Mouse (Mus musculus) mesoderm, embryonic 11.5 days (tissue): ENCODE results near the gene Tmc6.

Experiments
- DNase-seq: peaks from one replicate; pipeline ENCODE4 v3.0.0-alpha.2; 2012; ENCODE audit warnings: low read depth, low spot score

Tmc6 gene

GRCm38 (mm10) chr11:117781199-117781821 is 688 bp downstream of the Tmc6 start:
- peak; percentile 14 for DNase-seq

DNA sequence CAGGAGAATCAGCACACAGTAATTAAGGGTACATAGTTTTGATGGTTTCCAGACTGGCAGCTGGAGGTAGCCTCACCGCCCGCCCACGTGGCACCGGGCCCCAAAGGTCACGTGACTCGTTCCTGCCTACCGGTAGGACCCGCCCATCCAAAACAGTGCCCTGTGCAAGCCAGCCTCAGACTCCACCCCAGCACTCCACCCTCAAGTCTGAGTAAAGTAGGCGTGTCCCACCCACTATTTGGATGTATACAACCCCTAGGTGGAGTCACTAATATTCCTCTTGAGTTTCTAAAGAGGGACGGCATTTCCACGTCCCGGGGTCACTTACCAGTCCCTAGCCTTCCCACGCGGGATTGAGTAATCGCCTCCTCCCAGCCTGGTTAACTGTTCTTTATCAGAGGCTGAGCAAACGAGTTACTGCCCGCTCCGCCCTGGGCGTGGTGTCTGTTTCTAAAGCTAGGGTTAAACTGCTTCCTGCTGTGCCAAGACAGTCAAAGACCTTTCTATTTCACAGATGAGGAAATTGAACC is 1.4 kb downstream of the Tmc6 start:
- DNase-seq: peak; percentile 81

GRCm38 (mm10) chr11:117780199-117780515 is 1.8 kb downstream of the Tmc6 start:
- no peak for DNase-seq

GRCm38 (mm10) chr11:117779434-117780198 is 2.4 kb downstream of the Tmc6 start:
- DNase-seq: peak; percentile 81

- peak; percentile 28 for DNase-seq
Observed at GRCm38 (mm10) chr11:117778851-117779433, 3.1 kb downstream of the Tmc6 start.

- no peak for DNase-seq
Observed at GRCm38 (mm10) chr11:117778031-117778430, 4.0 kb downstream of the Tmc6 start.

DNA sequence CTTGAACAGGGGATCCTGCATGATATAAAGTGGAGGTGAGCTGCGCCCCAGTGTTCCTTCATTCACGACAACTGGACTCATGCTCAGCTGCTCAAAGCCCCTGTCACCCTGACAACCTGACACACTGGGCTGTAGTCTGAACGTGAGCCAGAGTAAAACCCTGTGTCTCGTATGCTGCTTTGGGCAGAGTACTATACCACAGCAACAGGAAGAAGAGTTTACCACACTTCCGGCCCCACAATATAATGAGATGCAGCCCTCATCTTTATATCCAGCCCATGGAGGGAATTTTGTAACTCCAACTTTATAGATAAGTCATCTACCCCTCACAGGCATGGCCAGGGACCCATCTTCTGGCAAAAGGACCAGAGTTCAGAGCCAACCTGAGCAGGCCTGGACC is 4.9 kb downstream of the Tmc6 start:
- no peak for DNase-seq

GRCm38 (mm10) chr11:117776085-117776792 is 5.8 kb downstream of the Tmc6 start:
- no peak for DNase-seq

DNA sequence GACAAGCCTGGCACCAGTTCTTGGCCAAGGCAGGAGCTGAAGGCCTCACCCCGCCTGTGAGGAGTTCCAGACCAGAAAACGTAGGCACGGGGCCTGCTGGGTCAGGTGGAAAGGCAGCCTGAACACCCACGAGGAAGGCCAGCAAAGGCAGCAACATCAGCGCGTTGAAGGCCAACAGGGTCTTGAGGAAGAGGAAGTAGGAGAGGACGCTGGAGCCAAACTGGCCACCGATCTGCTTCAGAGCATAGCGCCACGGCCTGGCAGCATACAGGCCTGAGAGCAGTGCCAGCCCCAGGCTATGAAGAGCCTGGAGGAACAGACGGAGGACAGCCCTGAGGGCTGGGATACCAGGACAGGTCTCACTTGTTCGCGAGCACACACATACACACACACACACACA is 6.5 kb downstream of the Tmc6 start:
- DNase-seq: no peak

- no peak for DNase-seq
Observed at GRCm38 (mm10) chr11:117774925-117775324, 7.1 kb downstream of the Tmc6 start.

DNA sequence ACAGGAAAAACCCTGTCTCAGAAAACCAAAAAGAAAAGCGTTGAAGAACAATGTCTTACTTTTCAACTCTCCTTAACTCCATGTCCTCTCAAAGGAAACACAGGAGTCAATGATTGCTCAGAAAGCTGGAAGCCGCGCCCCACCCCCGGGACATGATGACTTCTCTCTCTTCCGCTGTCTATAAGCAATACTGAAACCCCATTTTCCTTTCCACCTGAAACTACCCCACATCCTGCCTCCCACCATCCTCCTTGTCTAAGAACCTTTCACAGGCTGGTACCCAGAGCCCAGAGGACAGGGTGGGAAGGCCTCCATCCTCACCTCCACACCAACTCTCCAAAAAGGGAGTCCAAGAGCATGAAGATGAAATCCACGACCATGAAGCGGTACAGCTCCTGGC is 9.6 kb downstream of the Tmc6 start:
- no peak for DNase-seq

DNA sequence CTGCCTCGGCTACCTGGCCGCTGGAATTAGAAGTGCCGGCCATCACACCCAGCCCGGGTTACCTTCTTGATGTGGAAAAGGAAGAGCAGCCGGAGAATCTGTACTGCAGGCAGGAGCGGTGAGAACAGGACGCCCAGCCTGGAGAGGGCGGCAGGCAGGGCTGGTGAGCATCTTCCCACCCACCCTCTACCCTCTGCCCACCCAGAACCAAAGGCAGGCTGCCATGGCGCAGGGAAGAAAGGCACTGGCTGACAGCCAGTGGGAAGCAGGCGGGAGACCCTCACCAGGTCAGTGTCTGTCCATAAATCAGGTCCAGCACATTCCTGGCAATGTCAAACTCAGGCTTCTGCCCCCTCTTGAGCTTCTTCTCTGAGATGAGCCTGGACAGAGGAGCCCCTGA is 11.6 kb downstream of the Tmc6 start:
- DNase-seq: no peak

GRCm38 (mm10) chr11:117769683-117770047 is 12.3 kb downstream of the Tmc6 start:
- DNase-seq: no peak

DNA sequence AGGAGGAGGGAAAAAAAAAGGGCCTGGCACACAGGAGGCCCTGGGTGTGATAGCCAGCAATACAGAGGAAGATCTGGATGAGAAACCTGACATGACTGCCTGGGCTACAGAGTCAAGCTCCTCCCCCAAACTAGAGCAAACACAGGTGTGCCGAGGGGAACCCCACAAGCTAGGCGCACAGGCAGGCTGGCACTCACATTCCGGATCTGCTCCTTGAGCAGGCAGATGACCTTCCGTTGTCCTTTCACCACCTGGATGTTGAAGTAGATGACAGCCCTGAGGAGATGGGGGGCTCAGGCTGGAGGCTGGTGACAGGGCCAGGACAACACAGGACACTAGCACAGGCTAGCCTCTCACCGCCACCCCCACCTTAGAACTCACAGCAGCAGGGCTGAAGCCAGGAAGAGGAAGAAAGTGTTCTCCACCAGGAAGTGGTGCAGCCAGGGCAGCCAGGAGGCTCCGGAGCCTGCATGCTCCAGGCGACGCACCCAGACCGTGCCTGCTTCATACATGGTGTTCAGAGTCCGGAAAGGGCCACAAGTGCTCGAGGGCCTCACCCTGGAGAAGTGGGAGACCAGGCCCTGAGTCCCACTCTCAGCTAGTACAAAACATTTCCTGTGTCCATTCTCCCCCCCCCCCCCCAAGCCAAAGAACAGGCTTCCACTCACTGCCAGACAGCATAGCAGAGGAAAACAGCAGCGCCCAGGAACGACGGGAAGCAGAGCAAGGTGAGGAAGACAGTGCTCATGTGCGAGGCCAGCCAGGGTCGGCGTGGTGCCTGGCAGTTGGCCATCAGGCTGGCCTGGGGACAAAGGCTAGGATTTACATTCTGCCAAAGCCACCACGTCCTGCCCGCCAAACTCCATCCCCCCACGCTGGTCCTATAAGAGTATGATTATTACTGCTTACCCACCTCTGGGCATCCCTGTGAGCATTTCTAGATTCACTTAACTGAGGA is 13.0 kb downstream of the Tmc6 start:
- DNase-seq: no peak

GRCm38 (mm10) chr11:117766275-117766674 is 15.7 kb downstream of the Tmc6 start:
- no peak for DNase-seq

DNA sequence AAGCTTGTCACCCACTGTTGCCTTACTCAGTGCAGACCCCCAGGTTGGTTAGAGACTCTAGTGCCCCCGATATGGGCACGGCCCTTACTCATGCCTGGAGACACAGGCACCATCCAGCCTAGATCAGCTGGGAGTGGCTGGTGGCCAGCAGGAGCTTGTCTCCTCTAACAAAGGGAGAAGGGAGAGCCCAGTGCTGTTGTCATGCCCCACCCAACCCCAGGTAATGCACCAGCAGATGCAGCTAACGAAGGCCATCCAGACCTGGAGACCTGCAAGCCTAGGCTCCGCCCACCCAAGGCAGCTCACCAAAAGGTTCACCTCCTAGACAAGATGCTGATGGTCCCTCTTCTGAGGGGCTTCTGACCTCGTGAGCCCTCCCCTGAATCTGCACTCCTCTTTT is 16.6 kb downstream of the Tmc6 start:
- no peak for DNase-seq

GRCm38 (mm10) chr11:117764319-117764718 is 17.7 kb downstream of the Tmc6 start:
- DNase-seq: no peak

DNA sequence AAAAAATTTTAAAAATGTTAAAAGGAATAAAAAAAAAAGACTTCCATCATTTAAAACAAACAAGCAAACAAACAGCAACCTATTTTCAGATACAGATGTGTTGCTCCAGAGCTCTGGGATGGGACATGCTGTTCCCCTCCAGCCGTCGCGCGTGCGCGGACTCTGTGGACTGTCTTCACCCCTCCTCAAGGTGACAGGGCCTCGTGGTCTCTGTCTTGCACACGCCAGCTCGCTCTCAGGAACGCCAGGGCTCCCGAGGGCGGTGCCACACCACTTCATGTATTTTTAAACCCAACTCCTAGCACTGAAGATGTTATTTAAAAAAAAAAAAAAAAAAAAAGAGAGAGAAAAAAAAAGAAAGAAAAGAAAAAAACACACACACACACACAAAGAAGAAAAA is 19.8 kb downstream of the Tmc6 start:
- DNase-seq: no peak

GRCm38 (mm10) chr11:117761801-117762200 is 20.2 kb downstream of the Tmc6 start:
- DNase-seq: no peak

DNA sequence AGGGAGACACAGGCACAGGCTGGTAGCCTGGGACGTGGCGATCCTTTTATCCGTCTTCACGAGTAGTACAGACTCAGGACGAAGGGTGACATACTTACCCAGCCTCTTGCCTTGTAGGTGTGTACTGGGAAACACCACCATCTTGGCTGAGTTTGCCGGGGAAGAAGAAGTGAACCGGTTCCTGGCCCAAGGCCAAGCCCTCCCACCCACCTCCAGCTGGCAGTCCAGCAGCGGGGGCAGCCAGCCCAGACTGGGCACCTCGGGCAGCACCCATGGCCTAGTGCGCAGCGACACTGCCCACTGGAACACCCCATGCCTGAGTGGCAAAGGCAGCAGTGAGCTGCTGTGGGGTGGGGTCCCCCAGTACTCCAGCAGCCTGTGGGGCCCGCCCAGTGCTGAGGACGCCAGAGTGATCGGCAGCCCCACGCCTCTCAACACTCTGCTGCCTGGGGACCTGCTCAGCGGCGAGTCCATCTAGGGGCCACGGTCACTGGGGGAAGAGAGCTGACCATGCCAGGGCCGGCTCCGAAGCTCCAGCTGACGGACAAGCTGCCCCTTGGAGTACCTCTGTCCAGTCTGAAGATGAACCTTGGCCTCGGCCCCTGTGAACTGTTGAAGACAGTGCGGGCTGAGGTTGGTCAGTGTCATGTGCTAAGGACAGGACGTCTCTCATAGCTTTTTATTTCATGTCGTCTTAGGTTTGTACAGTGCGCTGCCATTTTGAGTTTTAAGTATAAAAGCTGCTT is 21.5 kb downstream of the Tmc6 start:
- DNase-seq: no peak
